ENCODE assay signal across 11 mouse cellular contexts in the genomic region with DNA sequence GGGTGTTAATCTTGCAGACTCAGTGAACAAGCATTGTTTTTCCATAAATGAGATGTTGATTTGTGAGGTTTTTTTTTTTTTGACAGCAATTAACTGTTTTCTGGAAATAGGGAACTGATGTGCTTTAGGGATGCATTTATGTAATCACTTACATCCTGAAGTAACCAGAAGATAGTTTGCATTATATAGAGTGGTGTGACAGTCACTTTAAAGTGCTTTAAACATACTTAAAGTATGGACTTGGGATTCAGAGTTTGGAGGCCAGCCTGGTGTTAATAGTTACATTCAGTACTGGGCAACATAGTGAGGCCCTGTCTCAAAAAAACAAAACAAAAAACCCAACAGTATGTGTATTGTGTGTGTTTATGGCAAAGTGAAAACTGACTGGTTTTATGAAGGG. TPM values are rescaled to one million over a fixed set of nuclear protein-coding genes. Genes with fewer than 3 reads are reported as not detected.
A peak's percentile ranks its signal among the peaks of the same experiment; 100 is the strongest.
DNase-seq lines count a peak whose midpoint lies in the region; ATAC-seq and TF ChIP-seq lines count a peak whose summit lies in the region.
"Had no signal": no experiment of that assay in that cellular context is flagged by ENCODE, and none has a peak within 500 bp of the region (broad histone marks: within the 10 kb centered on the region; RNA-seq: fewer than 3 reads in every experiment).

No protein-coding gene starts in this region.

- no peak for TF ChIP-seq EP300 in liver, postnatal 0 days (IDR thresholded peaks at IDR 0.05; ENCODE audit: low read depth)

- peak overlapping the region; percentile 76 for H3K4me2 ChIP-seq in liver, postnatal 0 days (ENCODE audit: low read depth, low read length)

- TF ChIP-seq CTCF in liver, postnatal 0 days (IDR thresholded peaks at IDR 0.05; ENCODE audit: low read depth) = no peak

- DNase-seq in heart, embryonic 10.5 days (ENCODE audit: low spot score) = peak; percentile 7
- DNase-seq in heart, postnatal 14 days = no peak
- no peak for DNase-seq in ES-E14 (ENCODE audit: low read depth, low spot score)
- no peak for DNase-seq in hindbrain, embryonic 10.5 days (ENCODE audit: low spot score)
- no peak for DNase-seq in liver, postnatal 0 days
- no peak for DNase-seq in thymus, postnatal 14 days
- no peak for DNase-seq in thymus, adult 18-20 months
- DNase-seq: right cerebral cortex, postnatal 14 days had no signal

- no peak overlapping the region; the same call in 1 of the 2 replicates for H3K9ac ChIP-seq in ES-E14 (ENCODE audit: insufficient read depth, low read depth, low read length, poor library complexity, severe bottlenecking)
- H3K9ac ChIP-seq in liver, postnatal 0 days (replicated peaks) = peak overlapping the region; percentile 97

- H3K36me3 ChIP-seq in heart, embryonic 10.5 days = peaks cover 43% of the 10 kb centered on the region
- peaks cover 23% of the 10 kb centered on the region for H3K36me3 ChIP-seq in ES-E14 (ENCODE audit: control insufficient read depth, insufficient read depth, low read length, poor library complexity, severe bottlenecking)
- H3K36me3 ChIP-seq in hindbrain, embryonic 10.5 days = peaks cover 50% of the 10 kb centered on the region
- H3K36me3 ChIP-seq in liver, postnatal 0 days (replicated peaks; ENCODE audit: insufficient read depth, low read length) = peaks cover 37% of the 10 kb centered on the region

- H3K4me1 ChIP-seq in heart, embryonic 10.5 days = 0 out of 2 replicates have a peak, but pooled peaks cover 3% of the 10 kb centered on the region
- H3K4me1 ChIP-seq in ES-E14 (ENCODE audit: control insufficient read depth in 2 of 2, insufficient read depth in 2 of 2, low read length in 2 of 2, poor library complexity in 1 of 2) = peaks cover 0 to 4% of the 10 kb centered on the region in 2 experiments; a peak in 1 of 4 replicates
- H3K4me1 ChIP-seq in hindbrain, embryonic 10.5 days (replicated peaks) = peaks cover 19% of the 10 kb centered on the region
- H3K4me1 ChIP-seq in liver, postnatal 0 days (ENCODE audit: insufficient read depth) = peaks cover 10% of the 10 kb centered on the region; the same call in 1 of the 2 replicates

- no peak overlapping the region for H3K27ac ChIP-seq in heart, embryonic 10.5 days
- H3K27ac ChIP-seq in ES-E14 (ENCODE audit: insufficient read depth, low read depth, low read length, poor library complexity, severe bottlenecking) = no peak overlapping the region
- no peak overlapping the region for H3K27ac ChIP-seq in hindbrain, embryonic 10.5 days
- H3K27ac ChIP-seq in liver, postnatal 0 days (ENCODE audit: low read depth) = peak overlapping the region; percentile 98

- no peaks in the 10 kb centered on the region for H3K9me3 ChIP-seq in heart, embryonic 10.5 days
- no peaks in the 10 kb centered on the region for H3K9me3 ChIP-seq in ES-E14 (ENCODE audit: control insufficient read depth, insufficient read depth, low read depth, low read length)
- H3K9me3 ChIP-seq in hindbrain, embryonic 10.5 days = no peaks in the 10 kb centered on the region; the same call in 1 of the 2 replicates
- no peaks in the 10 kb centered on the region for H3K9me3 ChIP-seq in liver, postnatal 0 days (ENCODE audit: low read length)

- in situ Hi-C loops in ES-E14 (cut with MboI; ENCODE audit: low sequenced_read_pairs in 2 of 2, unreplicated experiment in 2 of 2) = no loop called here

- intact Hi-C loops in heart, postnatal 14 days (cut with DNase I) = no loop called here

- no peaks in the 10 kb centered on the region for H3K27me3 ChIP-seq in heart, embryonic 10.5 days (ENCODE audit: insufficient read depth, poor library complexity, severe bottlenecking)
- no peaks in the 10 kb centered on the region for H3K27me3 ChIP-seq in hindbrain, embryonic 10.5 days (ENCODE audit: insufficient read depth, poor library complexity, severe bottlenecking)
- H3K27me3 ChIP-seq in liver, postnatal 0 days (ENCODE audit: insufficient read depth, low read length) = no peaks in the 10 kb centered on the region

- ATAC-seq in liver, postnatal 0 days = no peak
- no peak for ATAC-seq in inflammation-experienced regulatory T-cells, adult 6 months
- ATAC-seq: CD4-positive, CD25-positive, alpha-beta regulatory T cell, adult 4 months had no signal

- peak overlapping the region; percentile 90 for H3K4me3 ChIP-seq in heart, embryonic 10.5 days
- peak overlapping the region; percentile 78 to 87 for H3K4me3 ChIP-seq in ES-E14 (ENCODE audit: insufficient read depth in 1 of 2, low read depth in 1 of 2, low read length in 2 of 2, poor library complexity in 1 of 2, severe bottlenecking in 1 of 2)
- peak overlapping the region; percentile 95 for H3K4me3 ChIP-seq in hindbrain, embryonic 10.5 days
- H3K4me3 ChIP-seq in liver, postnatal 0 days (ENCODE audit: low read depth, low read length) = peak overlapping the region; percentile 99

TF ChIP-seq in ES-E14, 5 proteins besides CTCF, POLR2A, EP300 and RAD21:
- TF ChIP-seq CHD2 (IDR thresholded peaks at IDR 0.05; ENCODE audit: low read depth, low read length) (no peak), ZC3H11A (IDR thresholded peaks at IDR 0.05; ENCODE audit: borderline replicate concordance, low read depth, low read length) (no peak), ZNF384 (IDR thresholded peaks at IDR 0.05; ENCODE audit: low read depth, low read length) (no peak), MAFK (IDR thresholded peaks at IDR 0.05; ENCODE audit: insufficient read depth, low read depth, low read length) (no peak)

RNA-seq across cellular contexts. Expression of gene Pcbp2, which starts 1.4 kb away (rescaled TPM):
- 143 and 183 TPM in 2 replicates for polyA plus RNA-seq in heart, embryonic 10.5 days (2016; fragmentation: Nextera tagmentation; extraction: Ambion mirVana)
- total RNA-seq in heart, postnatal 14 days (2021) = 100 to 1,000 TPM; 479 to 482 TPM
- 206 and 377 TPM in 2 replicates for total RNA-seq in ES-E14 (2012; rRNA removed)
- 166 and 207 TPM in 2 replicates for polyA plus RNA-seq in hindbrain, embryonic 10.5 days (2016; fragmentation: Nextera tagmentation; extraction: Ambion mirVana)
- 68.4 and 70.9 TPM in 2 replicates for polyA plus RNA-seq in liver, postnatal 0 days (2015; fragmentation: Nextera tagmentation; extraction: Ambion mirVana)
- polyA plus RNA-seq in inflammation-experienced regulatory T-cells, adult 6 months (2017; shearing (Covaris generic)) = 100 to 1,000 TPM; 156 to 225 (median 201) TPM

RNA-seq across cellular contexts. Expression of gene Prr13, which starts 12.9 kb away (rescaled TPM):
- 82.8 and 101 TPM in 2 replicates for polyA plus RNA-seq in heart, embryonic 10.5 days (2016; fragmentation: Nextera tagmentation; extraction: Ambion mirVana)
- total RNA-seq in heart, postnatal 14 days (2021) = 10 to 100 TPM; 21.1 to 21.7 TPM
- 13.2 and 26.3 TPM in 2 replicates for total RNA-seq in ES-E14 (2012; rRNA removed)
- 84.3 and 98.2 TPM in 2 replicates for polyA plus RNA-seq in hindbrain, embryonic 10.5 days (2016; fragmentation: Nextera tagmentation; extraction: Ambion mirVana)
- polyA plus RNA-seq in liver, postnatal 0 days (2015; fragmentation: Nextera tagmentation; extraction: Ambion mirVana) = 76.0 and 77.2 TPM in 2 replicates
- polyA plus RNA-seq in inflammation-experienced regulatory T-cells, adult 6 months (2017; shearing (Covaris generic)) = 1,000 to 10,000 TPM; 1,063 to 1,565 (median 1,138) TPM

RNA-seq across cellular contexts. Expression of gene Amhr2, which starts 26.6 kb away (rescaled TPM):
- polyA plus RNA-seq in heart, embryonic 10.5 days (2016; fragmentation: Nextera tagmentation; extraction: Ambion mirVana) = 1.6 and 2.4 TPM in 2 replicates
- total RNA-seq in heart, postnatal 14 days (2021) = 1 to 10 TPM in 1 of 2 experiments, under 1 TPM in 1; 0.66 to 1.0 TPM
- 5.6 and 16.5 TPM in 2 replicates for total RNA-seq in ES-E14 (2012; rRNA removed)
- polyA plus RNA-seq in hindbrain, embryonic 10.5 days (2016; fragmentation: Nextera tagmentation; extraction: Ambion mirVana) = 0.17 and 0.18 TPM in 2 replicates
- 0.36 and 0.60 TPM in 2 replicates for polyA plus RNA-seq in liver, postnatal 0 days (2015; fragmentation: Nextera tagmentation; extraction: Ambion mirVana)
- not detected for polyA plus RNA-seq in inflammation-experienced regulatory T-cells, adult 6 months (2017; shearing (Covaris generic))

RNA-seq across cellular contexts. Expression of gene Gm10337, which starts 31.8 kb away (rescaled TPM):
- not detected in 2 replicates for polyA plus RNA-seq in heart, embryonic 10.5 days (2016; fragmentation: Nextera tagmentation; extraction: Ambion mirVana)
- total RNA-seq in heart, postnatal 14 days (2021) = not detected
- total RNA-seq in ES-E14 (2012; rRNA removed) = not detected in 2 replicates
- polyA plus RNA-seq in hindbrain, embryonic 10.5 days (2016; fragmentation: Nextera tagmentation; extraction: Ambion mirVana) = 3.9 and 11.3 TPM in 2 replicates
- polyA plus RNA-seq in liver, postnatal 0 days (2015; fragmentation: Nextera tagmentation; extraction: Ambion mirVana) = not detected in 2 replicates
- polyA plus RNA-seq in inflammation-experienced regulatory T-cells, adult 6 months (2017; shearing (Covaris generic)) = not detected
- polyA plus RNA-seq: CD4-positive, CD25-positive, alpha-beta regulatory T cell, adult 4 months; large intestine, adult 2 months had no signal

RNA-seq across cellular contexts. Expression of gene Map3k12, which starts 45.1 kb away (rescaled TPM):
- polyA plus RNA-seq in heart, embryonic 10.5 days (2016; fragmentation: Nextera tagmentation; extraction: Ambion mirVana) = 17.9 and 19.7 TPM in 2 replicates
- total RNA-seq in heart, postnatal 14 days (2021) = 1 to 10 TPM; 4.7 to 4.8 TPM
- 18.1 and 25.4 TPM in 2 replicates for total RNA-seq in ES-E14 (2012; rRNA removed)
- 27.1 and 35.2 TPM in 2 replicates for polyA plus RNA-seq in hindbrain, embryonic 10.5 days (2016; fragmentation: Nextera tagmentation; extraction: Ambion mirVana)
- polyA plus RNA-seq in liver, postnatal 0 days (2015; fragmentation: Nextera tagmentation; extraction: Ambion mirVana) = 0.53 and 0.85 TPM in 2 replicates
- polyA plus RNA-seq in inflammation-experienced regulatory T-cells, adult 6 months (2017; shearing (Covaris generic)) = 1 to 10 TPM; 6.6 to 10.0 (median 7.5) TPM

Comparison
In these comparisons a context has a peak if more than half of its experiments do, and no peak if none do; other contexts are left out.
1. RNA of gene Prr13, which starts 12.9 kb away (polyA plus RNA-seq): 1,063 to 1,565 TPM in inflammation-experienced regulatory T-cells, adult 6 months; 84.3 to 98.2 TPM in hindbrain, embryonic 10.5 days, 82.8 to 101 TPM in heart, embryonic 10.5 days and 76.0 to 77.2 TPM in liver, postnatal 0 days; every median in the first group is over 10 times any median in the second.
2. Peak in every context shown above with its lines, with median percentiles within 50 percentile points of each other: H3K4me3 ChIP-seq.